Mouse (Mus musculus): ENCODE data around the gene Erbb3.
A peak's percentile ranks its signal among the peaks of the same experiment; 100 is the strongest.

DNA sequence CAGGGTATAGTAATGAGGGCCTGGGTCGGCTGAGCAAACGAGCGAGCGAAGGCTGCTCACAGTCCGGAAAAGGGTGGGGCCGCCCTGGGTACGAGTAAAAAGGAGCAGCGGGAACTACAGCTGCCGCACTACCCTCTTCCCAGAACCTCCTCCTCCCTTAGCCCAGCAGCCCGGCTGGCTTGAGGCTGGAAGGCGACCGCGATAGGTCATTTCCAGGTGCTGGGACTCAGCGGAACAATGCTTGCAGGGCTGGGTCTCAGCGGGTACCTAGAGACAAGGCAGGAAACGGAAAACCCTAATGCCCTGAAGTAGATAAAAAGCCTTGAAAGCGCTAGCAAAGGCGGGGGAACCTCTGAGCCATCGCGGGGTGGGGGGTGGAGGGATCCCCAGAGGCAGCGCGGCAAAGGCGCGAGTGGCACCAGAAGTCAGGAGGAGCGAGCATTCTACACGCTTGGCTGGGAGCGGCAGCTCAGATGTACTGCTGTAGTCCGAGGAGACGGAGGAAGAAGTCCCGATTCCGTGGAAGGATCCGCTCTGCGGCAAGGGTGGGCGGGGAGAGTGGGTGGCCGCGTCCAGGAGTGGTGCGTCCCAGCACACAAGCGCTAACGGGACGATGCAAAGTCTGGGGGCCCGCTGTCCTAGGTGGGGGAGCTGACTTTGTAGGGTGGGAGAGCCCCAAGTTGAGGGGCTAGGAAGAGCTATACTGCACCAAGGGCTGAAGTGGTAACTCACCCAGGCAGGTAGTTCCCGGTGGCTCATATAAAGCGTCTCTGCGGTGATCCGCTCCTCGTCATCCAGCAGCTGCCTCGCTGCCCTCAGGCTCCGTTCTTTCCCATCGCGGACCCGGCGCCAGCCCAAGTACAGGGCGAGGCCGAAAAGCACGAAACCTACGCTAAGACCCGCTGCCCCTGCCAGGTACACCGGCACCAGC, 64.5 kb downstream of the Erbb3 start:
- TF ChIP-seq POLR2A (IDR thresholded peaks at IDR 0.05; ENCODE audit: borderline replicate concordance, low read depth, low read length), result 0 out of 2 replicates have a peak, but pooled peaks have one; percentile 40
- no peak; the same call in 1 of the 2 replicates for TF ChIP-seq CTCF (IDR thresholded peaks at IDR 0.05; ENCODE audit: low read depth, low read length)

All from bone marrow macrophage, adult 2 months (primary cell).